In the genomic region with DNA sequence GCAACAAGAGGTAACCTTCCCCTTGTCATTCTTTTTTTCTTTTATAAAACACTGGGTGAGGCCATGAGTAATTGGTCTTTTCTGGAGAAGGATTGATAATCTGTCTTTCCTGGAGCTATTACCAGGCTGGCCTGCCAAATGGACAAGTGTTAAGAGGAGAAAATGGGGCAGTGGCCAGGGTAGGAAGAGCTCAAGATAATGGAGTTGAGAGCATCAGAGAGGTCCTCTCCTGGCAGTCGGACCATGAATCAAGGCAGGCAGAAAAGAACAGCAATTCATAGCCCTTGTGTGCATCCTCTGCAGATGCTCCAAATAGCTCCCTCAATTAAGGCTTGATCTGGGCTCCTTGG, we compare ENCODE assay signal across 28 mouse cellular contexts.
"Had no signal": no experiment of that assay in that cellular context is flagged by ENCODE, and none has a peak within 500 bp of the region (broad histone marks: within the 10 kb centered on the region; RNA-seq: fewer than 3 reads in every experiment).

No protein-coding gene starts in this region.

- H3K4me1 ChIP-seq: liver, embryonic 12.5 days; liver, embryonic 13.5 days; liver, embryonic 15.5 days; megakaryocyte, embryonic 14.5 days had no signal

- DNase-seq: liver; liver, embryonic 13.5 days; liver, postnatal 0 days; lung, adult 18-20 months; lung, adult 2 months; lung, embryonic 14.5 days; lung, postnatal 10 days; lung, postnatal 14 days; lung, postnatal 36 days; lung, postnatal 4 days; midbrain, embryonic 14.5 days had no signal

- H3K27me3 ChIP-seq: limb, embryonic 12.5 days; limb, embryonic 13.5 days; limb, embryonic 15.5 days; liver, embryonic 12.5 days; liver, embryonic 13.5 days; liver, embryonic 15.5 days; lung, embryonic 15.5 days; megakaryocyte, embryonic 14.5 days; midbrain, embryonic 12.5 days; midbrain, embryonic 13.5 days; midbrain, embryonic 15.5 days; neural tube, embryonic 12.5 days; neural tube, embryonic 13.5 days had no signal

- H3K27ac ChIP-seq: limb, embryonic 10.5 days; limb, embryonic 12.5 days; limb, embryonic 13.5 days; limb, embryonic 15.5 days; liver, embryonic 12.5 days; liver, embryonic 13.5 days; liver, embryonic 14.5 days; liver, embryonic 15.5 days; lung, embryonic 15.5 days; macrophage; midbrain, embryonic 10.5 days; midbrain, embryonic 12.5 days; midbrain, embryonic 13.5 days; midbrain, embryonic 15.5 days; neural tube, embryonic 12.5 days; neural tube, embryonic 13.5 days had no signal

- H3K4me3 ChIP-seq: limb, embryonic 10.5 days; limb, embryonic 12.5 days; limb, embryonic 13.5 days; limb, embryonic 15.5 days; liver, embryonic 12.5 days; liver, embryonic 13.5 days; liver, embryonic 15.5 days; lung, embryonic 15.5 days; megakaryocyte, embryonic 14.5 days; midbrain, embryonic 10.5 days; midbrain, embryonic 12.5 days; midbrain, embryonic 13.5 days; midbrain, embryonic 15.5 days; myocyte; neural tube, embryonic 12.5 days; neural tube, embryonic 13.5 days had no signal
